Mouse (Mus musculus) testis, postnatal 10 days (tissue): Measurements from ENCODE around the gene Hacl1.

ENCODE experiments used
- DNase-seq: peaks from one replicate; pipeline ENCODE4 v3.0.0; 2021; ENCODE audit warnings: low spot score

Gene Hacl1

DNA sequence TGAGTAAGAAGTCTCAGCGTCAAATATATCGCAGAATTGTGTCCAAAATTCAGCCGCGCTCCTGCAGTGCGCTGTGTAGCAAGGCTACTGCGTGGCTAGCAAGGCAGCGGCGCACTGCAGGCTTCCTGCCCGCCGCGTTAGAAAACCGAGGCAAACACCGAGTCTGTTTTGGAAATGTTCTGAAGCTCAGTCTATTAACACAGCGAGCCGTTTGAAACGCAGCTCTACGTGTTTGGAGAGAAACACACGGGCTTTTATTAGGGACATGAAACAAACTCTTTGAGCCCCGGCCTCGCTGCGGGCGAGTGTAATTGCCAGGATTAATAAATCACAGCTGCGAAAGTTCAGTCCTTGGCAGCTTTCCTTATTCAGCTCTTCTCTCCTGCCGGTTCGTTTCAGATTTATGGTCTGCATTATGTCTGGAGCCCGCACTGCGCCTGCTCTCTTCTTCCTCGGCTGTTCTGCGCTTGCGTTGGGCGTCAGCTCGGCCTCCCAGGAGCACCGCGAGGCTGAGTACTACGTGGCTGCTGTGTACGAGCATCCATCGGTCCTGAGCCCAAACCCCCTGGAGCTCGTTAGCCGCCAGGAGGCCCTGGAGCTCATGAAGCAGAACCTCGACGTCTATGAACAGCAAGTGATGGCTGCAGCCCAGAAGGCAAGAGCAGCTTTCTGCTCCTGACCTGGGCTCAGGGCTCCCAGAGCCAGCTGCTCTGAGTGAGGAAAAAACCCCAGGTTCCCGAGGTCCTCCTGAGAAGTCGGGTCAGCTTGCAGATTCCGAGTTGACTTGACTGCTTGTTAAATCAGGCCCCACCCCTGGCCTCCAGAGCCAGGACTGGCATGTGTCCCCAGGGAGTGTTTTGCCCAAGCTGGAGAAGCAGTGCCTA lies 20.8 kb upstream of the Hacl1 start:
- DNase-seq, result peak; percentile 78

DNA sequence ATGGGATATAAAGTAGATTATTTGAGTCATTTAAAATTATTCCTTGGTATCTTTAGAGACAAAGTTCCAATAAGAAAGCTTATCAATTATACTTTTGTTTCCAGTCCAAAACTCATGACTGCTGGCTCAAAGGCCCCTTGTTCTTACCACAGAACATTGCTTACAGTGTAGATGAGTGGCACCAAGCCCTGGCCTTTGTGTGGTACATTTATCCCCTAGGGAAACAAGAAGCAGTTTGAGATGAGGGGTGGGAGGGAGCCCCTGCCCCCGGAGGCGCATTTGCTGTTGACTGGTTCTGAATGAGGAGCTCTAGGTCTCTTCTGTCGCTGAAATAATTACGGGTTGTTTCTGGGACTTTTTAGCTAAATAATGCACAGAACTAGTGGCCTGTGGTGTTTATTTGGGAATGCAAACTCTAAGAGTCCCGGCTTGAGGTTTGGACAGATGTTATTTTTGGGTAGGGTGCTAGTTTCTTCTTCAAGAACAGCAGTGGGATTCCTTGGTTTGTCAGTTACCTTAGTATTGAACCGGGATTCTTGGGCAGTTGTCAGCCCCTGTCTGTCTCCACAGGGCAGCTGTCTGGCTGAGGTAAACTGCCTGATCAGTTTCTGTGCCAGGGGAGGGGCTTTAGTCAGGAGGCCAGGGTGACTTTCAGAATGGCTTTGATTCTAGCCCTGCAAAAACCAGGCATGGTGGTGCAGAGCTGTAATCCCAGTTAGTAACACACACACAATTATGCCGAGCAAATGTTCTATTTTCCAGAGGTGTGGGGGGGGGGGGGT lies 19.4 kb upstream of the Hacl1 start:
- no peak for DNase-seq

DNA sequence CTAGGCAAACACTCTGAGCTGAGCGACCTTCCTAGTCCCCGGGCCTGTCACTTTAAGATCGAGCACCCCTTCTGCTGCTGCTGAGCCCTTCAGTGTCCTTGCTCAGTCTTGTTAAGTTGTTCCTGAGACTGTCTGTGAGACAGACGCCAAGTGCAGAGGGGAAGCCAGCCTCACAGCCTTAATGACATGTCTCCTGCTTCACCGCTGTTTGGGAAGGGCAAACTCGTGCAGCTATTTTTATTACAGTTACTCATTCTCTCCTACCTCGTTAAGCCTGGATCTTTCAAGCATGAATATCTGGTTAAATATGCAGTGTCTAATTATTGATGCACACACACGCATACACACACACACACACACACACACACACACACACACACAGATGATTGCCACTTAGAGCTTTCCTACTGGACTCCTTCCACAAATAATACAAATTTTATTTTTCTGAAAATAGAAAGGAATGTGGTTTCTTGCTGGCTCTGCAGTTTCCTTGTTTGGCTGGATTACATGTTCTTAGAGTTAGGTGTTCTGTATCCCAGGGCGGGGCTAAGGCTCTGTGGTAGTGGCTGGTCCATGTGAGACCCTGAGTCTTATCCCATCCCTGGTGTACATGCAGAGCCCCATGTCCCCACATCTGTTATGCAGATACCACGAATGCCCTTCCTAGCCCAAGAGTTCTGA lies 18.6 kb upstream of the Hacl1 start:
- peak; percentile 59 for DNase-seq

DNA sequence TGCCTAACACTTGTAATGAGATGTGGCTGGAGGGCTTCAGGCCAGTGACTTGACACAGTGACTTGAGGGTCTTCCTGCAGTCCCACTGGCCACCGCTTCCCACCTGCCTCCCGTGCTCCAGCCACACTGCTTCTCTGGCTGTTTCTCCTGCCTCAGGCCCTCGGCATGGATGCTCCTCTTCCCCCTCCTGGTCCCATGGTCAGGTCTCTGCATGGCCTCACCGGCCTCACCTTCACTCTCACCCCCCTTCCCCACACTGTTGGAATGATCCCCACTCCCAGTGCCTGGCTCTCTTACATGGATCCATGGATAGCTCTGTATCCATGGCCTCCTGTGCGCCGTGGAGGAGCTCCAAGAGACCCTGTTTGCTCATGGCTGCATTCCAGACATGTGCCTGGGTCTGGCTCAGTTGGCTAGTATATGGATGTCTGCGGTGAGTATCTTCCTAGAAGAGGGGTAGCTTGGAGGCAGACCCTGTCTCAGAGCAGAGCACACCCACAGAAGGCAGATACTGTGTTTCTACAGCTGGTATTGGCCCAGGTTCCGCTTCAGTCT lies 17.1 kb upstream of the Hacl1 start:
- DNase-seq, result no peak

DNA sequence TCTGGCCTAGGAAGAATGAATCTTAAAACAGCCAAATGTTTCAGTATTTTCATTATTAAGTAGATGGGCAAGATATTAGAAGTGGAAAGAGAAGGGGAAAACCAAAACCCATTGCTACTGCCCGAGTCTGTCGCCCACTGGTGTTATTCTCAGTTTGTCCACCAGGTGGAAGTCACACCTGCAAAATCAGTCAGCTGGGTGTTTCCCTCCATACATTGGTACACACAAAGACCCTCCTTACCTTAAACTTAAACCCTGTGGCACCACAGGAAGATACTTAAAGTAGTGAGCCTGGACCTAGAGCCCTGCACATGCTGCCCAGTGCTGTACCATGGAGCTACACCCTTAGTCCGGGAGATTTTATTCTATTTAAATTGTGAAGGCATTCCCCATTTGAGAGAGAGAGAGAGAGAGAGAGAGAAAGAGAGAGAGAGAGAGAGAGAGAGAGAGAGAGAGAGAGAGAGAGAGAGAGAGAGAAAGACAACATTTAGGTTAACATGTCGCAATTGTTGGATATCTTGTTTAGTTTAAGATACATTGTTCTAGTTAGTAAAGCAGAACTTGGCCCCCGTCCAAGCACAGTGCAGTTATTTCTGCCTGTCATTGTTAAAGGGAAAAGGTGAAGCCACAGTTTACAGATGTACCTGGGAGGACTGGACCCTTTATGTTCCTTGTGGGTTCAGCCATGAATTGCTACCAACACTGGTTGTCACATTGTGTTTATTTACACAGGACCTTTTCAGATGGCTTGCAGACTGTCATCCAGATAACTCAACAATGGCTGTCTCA lies 16.0 kb upstream of the Hacl1 start:
- DNase-seq, result peak; percentile 83

DNA sequence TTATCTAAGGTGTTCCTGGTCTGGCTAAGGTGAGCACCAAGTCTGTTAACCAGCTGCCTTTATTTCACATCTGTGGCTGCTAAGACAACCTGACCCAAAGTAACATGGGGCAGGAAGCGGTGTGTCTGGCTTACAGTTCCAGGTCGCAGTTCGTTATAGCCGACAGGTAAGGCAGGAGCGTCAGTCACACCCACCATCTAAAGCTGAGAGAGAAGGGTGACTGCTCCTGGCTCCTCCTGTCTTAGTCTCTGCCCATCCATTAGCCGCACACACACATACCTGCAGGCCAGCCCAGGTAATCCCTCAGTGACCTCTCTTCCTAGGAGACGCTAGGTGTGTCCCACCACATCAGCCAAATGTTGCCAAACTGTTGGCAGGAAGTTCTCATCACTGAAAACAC lies 15.3 kb upstream of the Hacl1 start:
- no peak for DNase-seq

DNA sequence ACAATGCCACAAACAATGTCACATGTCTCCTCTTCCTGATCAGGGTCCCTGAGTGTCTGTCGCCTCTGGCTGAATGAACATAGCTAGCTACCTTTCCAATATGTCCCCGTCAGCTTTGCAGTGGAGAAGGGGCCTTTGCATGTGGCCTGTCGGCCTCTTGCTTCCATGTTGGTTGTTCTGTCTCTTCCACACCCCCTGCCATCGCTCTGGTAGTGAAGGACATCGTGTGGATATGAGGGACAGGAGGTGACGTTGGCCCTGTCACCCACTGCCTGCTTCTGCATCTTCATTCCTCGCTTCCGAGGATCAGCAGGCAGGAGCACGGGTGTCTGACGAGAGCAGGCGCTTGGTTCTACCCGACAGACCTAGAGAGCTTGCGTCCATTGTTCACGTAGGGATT lies 14.3 kb upstream of the Hacl1 start:
- DNase-seq, result no peak

DNA sequence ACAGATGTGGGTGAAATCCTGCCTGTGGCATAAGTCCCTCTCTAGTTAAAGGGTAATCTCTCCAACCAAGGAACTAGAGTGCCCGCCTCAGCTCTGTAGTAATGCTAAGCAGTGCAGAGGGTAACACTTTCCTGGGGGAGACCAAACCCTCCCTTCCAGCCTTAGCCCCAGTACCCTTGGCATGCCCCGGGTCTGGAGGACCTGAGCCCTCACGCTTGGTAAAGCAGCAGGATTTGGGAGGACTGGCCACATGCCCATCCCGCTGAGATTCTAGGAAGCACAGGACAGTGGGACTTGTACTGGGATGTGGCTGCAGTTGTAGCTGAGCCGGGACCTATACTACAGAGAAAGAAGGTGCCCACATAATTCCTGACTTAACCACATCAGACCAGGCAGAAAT lies 13.7 kb upstream of the Hacl1 start:
- no peak for DNase-seq

DNA sequence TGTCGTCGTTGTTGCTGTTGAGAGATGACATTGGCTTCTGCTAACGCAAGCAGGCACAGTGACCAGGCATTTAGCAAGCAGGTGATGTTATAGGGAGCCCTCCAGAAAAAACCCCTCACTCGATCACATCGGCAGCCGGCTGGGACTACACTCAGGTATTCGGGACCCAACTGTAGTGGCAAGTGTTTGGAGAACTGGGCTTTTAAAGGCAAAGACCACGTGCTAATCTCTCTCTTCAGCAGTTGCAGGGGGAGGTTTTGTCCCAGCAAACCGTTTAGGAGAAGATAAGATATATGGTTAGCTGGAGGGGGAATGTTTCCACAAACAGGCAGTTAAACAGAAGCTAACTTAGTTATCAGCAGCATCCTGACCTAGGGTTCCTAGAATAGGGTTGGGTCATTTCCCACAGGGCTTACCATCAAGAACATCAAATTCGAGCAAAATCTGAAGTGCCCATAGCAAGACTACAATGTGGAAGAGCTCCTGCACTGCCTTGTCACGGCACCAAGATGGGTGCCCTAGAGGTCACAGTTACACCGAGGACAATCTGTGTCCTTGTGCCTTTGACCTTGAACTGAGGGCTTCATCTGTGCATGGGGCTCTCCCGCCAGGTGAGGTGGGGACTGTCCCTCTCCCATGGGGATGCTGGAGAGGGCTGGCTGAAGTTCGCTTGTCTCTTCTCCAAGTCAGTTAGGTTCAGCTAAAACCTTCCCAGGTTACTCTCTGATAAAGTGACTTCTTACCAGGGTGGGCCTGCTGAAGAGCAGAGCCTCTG lies 12.2 kb upstream of the Hacl1 start:
- DNase-seq, result no peak

DNA sequence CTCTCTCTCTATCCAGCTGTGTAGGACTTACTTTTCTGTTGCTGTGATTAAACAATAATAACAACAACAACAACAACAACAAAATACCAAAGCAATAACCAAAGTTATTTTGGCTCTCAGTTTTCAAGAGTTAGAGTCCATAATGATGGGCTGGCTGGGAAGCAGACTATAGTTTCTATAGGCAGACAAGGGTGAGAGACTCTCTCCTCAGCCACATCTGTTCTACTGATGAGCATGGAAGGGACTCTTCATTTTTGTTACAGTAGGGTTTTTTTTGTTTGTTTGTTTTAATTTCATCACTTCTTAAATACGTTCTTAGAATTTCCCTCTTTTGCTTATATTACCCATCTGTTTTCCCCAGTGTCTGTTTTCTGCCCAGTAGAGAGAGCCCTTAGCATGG lies 11.5 kb upstream of the Hacl1 start:
- no peak for DNase-seq

DNA sequence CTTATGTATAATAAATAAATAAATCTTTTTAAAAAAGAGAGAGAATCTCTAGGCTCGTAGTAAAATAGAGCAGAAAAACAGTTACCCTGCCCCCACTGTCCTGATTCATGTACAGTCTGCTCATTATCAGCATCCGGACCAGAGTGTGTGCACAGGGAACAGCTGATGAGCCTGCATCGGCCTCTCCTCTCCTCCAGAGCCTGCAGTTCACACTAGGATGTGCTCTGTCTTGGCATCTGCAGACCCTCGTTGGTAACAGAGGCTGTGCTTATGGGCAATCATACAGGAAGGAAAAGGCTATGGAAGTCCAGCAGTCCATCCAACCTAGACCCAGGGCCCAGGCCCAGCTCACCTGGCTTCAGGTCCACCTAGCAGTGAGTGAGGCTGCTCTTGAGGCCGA lies 11.0 kb upstream of the Hacl1 start:
- DNase-seq, result no peak

DNA sequence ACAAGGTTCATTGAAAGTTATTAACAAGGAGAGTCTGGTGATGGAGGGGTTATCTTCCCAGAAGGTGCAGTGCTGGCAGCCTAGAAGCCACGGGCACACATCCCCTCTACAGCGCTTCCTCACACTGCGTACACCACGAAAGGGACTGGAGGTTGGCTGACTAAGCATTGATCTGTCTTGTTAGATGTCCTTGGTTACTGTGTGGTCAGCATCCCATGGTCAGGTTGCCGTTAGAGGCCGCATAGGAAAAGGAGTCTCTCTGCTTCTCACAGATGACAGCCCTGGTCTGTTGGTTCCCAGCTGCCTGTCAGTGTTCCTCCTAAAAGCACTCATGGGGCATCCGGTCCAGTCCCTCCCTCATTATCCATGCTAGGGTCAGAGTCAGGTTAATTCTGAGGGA lies 10.1 kb upstream of the Hacl1 start:
- no peak for DNase-seq

DNA sequence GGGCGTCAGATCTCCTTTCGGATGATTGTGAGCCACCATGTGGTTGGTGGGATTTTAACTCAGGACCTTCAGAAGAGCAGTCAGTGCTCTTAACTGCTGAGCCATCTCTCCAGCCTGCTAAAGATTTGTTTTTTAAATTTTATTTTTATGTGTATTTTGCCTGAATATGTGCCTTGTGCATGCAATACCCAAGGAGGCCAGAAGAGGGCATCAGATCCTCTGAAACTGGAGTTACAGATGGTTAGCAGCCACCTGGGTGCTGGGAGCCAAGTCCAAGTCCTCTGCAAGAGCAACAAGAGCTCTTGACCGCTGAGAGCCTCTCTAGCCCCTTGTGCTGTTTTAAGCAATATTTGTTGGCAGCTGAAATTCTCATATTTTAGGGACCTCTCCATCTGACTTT lies 9.3 kb upstream of the Hacl1 start:
- DNase-seq, result no peak

DNA sequence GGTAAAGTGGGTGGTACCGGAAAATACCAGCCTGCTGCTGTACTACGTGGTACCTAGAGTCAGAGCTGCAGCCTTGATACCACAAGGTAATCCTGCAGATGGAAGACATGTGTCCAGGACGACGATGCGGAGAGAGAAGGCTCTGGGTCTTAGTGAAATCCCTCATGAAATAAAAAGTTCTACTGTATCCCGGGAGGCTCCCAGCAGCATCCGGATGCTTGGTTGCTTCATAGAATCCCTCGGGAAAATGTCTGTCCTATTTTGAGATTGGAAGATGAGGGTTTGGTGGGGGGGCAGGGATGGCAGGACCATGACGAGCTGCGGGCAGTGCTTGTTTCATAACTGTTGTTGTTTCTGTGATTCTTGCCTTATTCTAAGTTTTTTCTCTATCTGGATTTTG lies 6.9 kb upstream of the Hacl1 start:
- no peak for DNase-seq

DNA sequence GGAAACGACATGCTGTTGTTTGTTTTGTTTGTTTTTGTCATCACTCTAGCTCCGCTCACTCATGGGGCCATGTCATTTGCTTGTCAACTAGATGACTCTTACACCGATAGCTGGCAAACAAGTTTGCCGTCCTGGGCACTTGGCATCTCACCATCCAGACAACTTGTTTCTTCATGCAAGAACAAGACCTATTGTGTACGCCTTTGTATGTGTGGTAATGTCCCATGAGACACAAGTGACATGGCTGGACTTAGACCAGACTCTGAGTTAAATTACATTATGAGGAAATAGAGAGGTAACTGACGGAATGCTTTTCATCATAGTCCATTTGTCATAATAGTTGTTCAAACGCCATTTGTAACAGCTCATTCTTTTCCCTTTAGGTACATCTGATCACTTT lies 4.8 kb upstream of the Hacl1 start:
- no peak for DNase-seq

DNA sequence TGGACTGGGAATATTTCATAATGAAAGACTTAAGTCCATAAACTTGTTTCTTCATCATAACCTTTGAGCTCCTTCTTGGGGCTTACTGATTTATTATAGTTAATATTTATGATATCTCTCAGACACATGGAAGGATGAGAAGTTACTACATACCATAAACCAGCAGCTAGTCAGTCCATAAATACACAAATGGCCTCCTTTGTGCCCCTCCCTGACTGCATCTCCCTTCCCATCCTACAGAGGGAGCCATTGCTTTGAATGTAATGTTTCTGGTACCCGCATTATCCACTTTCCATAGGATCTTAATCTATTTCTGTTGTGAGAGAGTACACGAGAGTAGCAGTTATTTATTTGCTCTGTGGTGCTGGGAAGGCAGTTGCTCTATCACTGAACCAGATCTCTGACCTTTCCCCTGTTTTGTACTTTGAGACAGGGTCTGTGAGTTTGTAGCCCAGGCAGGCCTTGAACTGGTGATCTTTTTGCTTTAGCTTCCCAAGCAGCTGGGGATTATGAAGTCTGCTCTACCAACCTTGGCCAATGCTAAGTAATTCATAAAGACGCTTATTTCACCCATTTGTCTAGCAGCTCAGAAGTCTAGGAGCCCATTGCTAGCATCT lies 4.0 kb upstream of the Hacl1 start:
- no peak for DNase-seq

DNA sequence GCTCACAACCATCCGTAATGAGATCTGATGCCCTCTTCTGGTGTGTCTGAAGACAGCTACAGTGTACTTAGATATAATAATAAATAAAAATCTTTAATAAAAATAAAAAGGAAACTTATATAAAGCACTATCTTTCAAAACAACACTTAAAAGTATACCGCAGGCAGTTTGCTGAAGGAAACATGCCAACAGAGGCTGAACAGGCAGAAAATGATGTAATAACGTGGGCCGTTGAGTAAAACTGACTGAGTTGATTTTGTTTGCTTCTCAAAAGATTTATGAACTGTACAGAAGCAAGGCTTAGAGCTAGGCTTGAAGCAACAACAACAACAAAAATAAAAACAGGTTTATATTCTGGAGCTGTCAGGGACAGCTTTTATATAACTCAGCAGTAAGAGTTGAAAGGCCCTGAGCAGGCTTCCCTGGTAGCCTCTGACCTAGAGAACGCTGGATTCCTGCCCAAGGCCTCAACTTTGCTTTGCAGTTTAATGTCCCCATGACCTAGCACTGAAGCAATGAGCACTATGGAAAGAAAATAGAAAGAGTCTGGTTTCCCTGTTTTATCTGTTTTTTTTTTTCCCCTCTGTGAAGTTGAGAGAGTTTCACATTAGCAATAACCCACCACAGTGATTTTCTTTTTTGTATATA lies 3.2 kb upstream of the Hacl1 start:
- DNase-seq, result no peak

DNA sequence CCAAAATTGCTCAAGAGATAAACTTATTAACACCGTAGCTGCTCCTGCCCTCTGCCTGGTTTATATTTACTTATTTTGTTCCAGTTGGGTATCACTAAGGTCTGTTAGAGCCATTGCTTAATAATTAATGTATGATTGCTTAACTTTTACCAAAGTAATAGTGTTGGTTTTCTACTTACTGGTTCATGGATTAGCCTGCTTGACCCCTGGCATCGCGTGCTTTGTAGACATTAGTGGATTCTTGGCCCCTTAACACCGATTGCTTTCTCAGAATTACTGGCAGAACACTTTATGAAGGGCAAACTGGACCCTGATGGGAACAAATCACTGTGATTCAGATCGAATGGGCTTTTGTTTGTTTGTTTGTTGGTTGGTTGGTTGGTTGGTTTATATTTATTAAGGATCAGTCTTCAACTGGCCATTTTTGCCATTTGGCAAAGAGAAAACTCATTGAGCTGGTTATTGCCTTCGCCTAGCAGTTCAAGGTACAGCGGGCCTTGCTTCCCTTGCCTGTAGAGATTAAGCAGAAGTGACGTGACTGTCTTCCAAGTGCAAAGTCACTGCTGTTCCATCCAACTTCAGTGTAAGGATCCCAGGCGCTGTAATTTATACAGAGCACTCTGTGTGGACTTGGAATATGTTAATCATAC lies 545 bp upstream of the Hacl1 start:
- no peak for DNase-seq

DNA sequence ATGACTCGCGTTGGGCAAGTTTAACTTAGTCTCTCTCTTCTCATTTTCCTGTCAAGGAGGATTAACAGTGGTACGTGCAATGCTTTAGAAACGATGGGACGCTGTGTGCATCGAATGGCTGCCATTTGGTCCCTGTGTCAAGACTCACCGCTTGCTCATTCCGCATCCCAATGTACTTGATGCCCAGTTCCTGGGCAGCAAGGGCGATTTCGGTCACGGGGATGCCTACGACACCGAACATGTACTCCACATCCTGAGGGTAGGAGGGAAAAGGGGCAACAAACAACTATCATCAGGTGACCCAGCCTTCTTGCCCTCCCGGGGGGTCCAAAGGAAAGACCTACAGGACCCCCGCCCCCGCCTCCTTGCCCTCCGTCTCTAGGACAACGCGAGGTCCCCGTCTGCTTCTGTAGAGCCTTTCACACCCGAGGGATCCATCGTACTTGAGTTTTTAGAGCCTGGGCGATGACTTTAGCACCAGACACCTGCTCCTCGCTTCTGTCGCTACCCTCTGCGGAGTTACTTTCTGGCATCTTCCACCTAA lies 668 bp downstream of the Hacl1 start, which contains the start of gene Gm49387:
TSS of gene Gm49387 (minus strand) at position 533 of the 544 bp plus-strand sequence.
- peak; percentile 61 for DNase-seq
